Mouse (Mus musculus) heart, embryonic 11.5 days (tissue): ENCODE measurements around the gene Pirt. TPM values are rescaled to one million over a fixed set of nuclear protein-coding genes. Genes with fewer than 3 reads are reported as not detected.

ENCODE experiments used
- ATAC-seq: fragments of 200-750 bp; cut with Nextera tagmentation; replicated peaks from 2 replicates; pipeline ENCODE4 v1.8.0; 2017; ENCODE audit warnings: moderate library complexity; ENCODE audit not compliant: insufficient number of reproducible peaks, low FRiP score, low TSS enrichment
- H3K27ac ChIP-seq: fragments of 300-500 bp; sonication (generic); 2 replicates; pipeline ENCODE4 v1.5.1; 2014; ENCODE audit warnings: mild to moderate bottlenecking, low read depth, low read length
- H3K27me3 ChIP-seq: fragments of 300-500 bp; sonication (generic); 2 replicates; pipeline ENCODE4 v1.6.1; 2014; ENCODE audit warnings: mild to moderate bottlenecking, low read length, mixed read lengths; ENCODE audit not compliant: control insufficient read depth, insufficient read depth
- H3K36me3 ChIP-seq: fragments of 300-500 bp; sonication (generic); 2 replicates; pipeline ENCODE4 v1.6.1; 2014; ENCODE audit warnings: mild to moderate bottlenecking, low read length, moderate library complexity, mixed read lengths; ENCODE audit not compliant: control insufficient read depth, insufficient read depth
- H3K4me1 ChIP-seq: fragments of 300-500 bp; sonication (generic); 2 replicates; pipeline ENCODE4 v1.6.1; 2014; ENCODE audit warnings: low read length; ENCODE audit not compliant: control insufficient read depth, insufficient read depth
- H3K4me2 ChIP-seq: fragments of 300-500 bp; sonication (generic); 2 replicates; pipeline ENCODE4 v1.6.1; 2014; ENCODE audit warnings: mild to moderate bottlenecking, moderate library complexity
- H3K4me3 ChIP-seq: fragments of 300-500 bp; sonication (generic); 2 replicates; pipeline ENCODE4 v1.5.1; 2014; ENCODE audit warnings: low read depth, low read length
- H3K9ac ChIP-seq: fragments of 300-500 bp; sonication (generic); 2 replicates; pipeline ENCODE4 v1.6.1; 2014; ENCODE audit warnings: mild to moderate bottlenecking, low read depth, low read length, moderate library complexity
- H3K9me3 ChIP-seq: fragments of 300-500 bp; sonication (generic); replicated peaks from 2 replicates; pipeline ENCODE4 v1.6.1; 2016; ENCODE audit warnings: low read length; ENCODE audit not compliant: control insufficient read depth
- WGBS: fragments of 180-500 bp; shearing (Covaris S2); extraction: QIAGEN DNeasy Blood & Tissue Kit; methylation state at CpG from one replicate; pipeline ENCODE4 v1.1.7; 2014; ENCODE audit not compliant: insufficient replicate concordance; 5-methylcytosine and 5-hydroxymethylcytosine counted together
- polyA plus RNA-seq: library from polyadenylated mRNA; unstranded; fragments of >200 nt; fragmentation: Nextera tagmentation; extraction: Ambion mirVana; gene quantifications from 2 replicates; pipeline ENCODE4 v1.2.1, GENCODE M21; 2014

Pirt gene
- 10.0 and 10.5 TPM in 2 replicates for polyA plus RNA-seq

- H3K27me3 ChIP-seq, result peaks cover 7% of the 10 kb centered on the region
- no peaks in the 10 kb centered on the region for H3K36me3 ChIP-seq
- H3K4me2 ChIP-seq, result peak within 1 kb of the TSS; percentile 62
- ATAC-seq, result no peak
- peak within 1 kb of the TSS; percentile 87 for H3K27ac ChIP-seq
- peak within 1 kb of the TSS; percentile 69 for H3K9ac ChIP-seq
- peaks cover 24% of the 10 kb centered on the region for H3K4me1 ChIP-seq
- H3K4me3 ChIP-seq, result peak within 1 kb of the TSS; percentile 43
- 21% methylated on average over 10 of the region's 10 CpGs for WGBS
- H3K9me3 ChIP-seq, result no peaks in the 10 kb centered on the region
Measured at GRCm38 (mm10) chr11:66911811-66912210, at the start of gene Pirt. TSS of gene Pirt (plus strand) at chr11:66911981.

- no peaks in the 10 kb centered on the region for H3K4me1 ChIP-seq
- no peak overlapping the region for H3K27ac ChIP-seq
- no peak for ATAC-seq
- H3K9ac ChIP-seq, result no peak overlapping the region
- no peaks in the 10 kb centered on the region for H3K36me3 ChIP-seq
- H3K4me3 ChIP-seq, result no peak overlapping the region
- 4% methylated on average over 5 of the region's 5 CpGs for WGBS
- H3K4me2 ChIP-seq, result no peak overlapping the region
- no peaks in the 10 kb centered on the region for H3K27me3 ChIP-seq
- H3K9me3 ChIP-seq, result no peaks in the 10 kb centered on the region
Measured at GRCm38 (mm10) chr11:66871701-66872100, 40.1 kb upstream of the Pirt start.

- no peak for ATAC-seq
- Histone ChIP-seq H3K9me3 (no peaks in the 10 kb centered on the region), H3K9ac (no peak overlapping the region), H3K4me3 (no peak overlapping the region), H3K36me3 (no peaks in the 10 kb centered on the region), H3K4me1 (no peaks in the 10 kb centered on the region), H3K27ac (no peak overlapping the region), H3K27me3 (no peaks in the 10 kb centered on the region), H3K4me2 (no peak overlapping the region)
- WGBS, result 58% methylated on average over 3 of the region's 3 CpGs
Measured at GRCm38 (mm10) chr11:66872773-66873470, 38.9 kb upstream of the Pirt start.

GRCm38 (mm10) chr11:66881291-66881690 is 30.5 kb upstream of the Pirt start:
- Histone ChIP-seq H3K36me3 (no peaks in the 10 kb centered on the region), H3K4me2 (no peak overlapping the region), H3K27ac (no peak overlapping the region), H3K4me1 (no peaks in the 10 kb centered on the region), H3K9ac (no peak overlapping the region), H3K27me3 (no peaks in the 10 kb centered on the region), H3K4me3 (no peak overlapping the region), H3K9me3 (no peaks in the 10 kb centered on the region)
- 63% methylated on average over 2 of the region's 2 CpGs for WGBS
- no peak for ATAC-seq

- Histone ChIP-seq H3K4me2 (no peak overlapping the region), H3K4me3 (no peak overlapping the region), H3K9ac (no peak overlapping the region), H3K36me3 (no peaks in the 10 kb centered on the region), H3K4me1 (no peaks in the 10 kb centered on the region), H3K9me3 (no peaks in the 10 kb centered on the region), H3K27me3 (no peaks in the 10 kb centered on the region), H3K27ac (no peak overlapping the region)
- ATAC-seq, result no peak
- WGBS, result 73% methylated on average over 7 of the region's 7 CpGs
Measured at GRCm38 (mm10) chr11:66882224-66883040, 29.3 kb upstream of the Pirt start.

GRCm38 (mm10) chr11:66892536-66892935 is 19.2 kb upstream of the Pirt start:
- H3K4me3 ChIP-seq, result no peak overlapping the region
- no peak overlapping the region for H3K4me2 ChIP-seq
- no peaks in the 10 kb centered on the region for H3K4me1 ChIP-seq
- WGBS, result 83% methylated on average over 3 of the region's 3 CpGs
- H3K27ac ChIP-seq, result no peak overlapping the region
- H3K9ac ChIP-seq, result no peak overlapping the region
- H3K9me3 ChIP-seq, result no peaks in the 10 kb centered on the region
- H3K27me3 ChIP-seq, result no peaks in the 10 kb centered on the region
- no peaks in the 10 kb centered on the region for H3K36me3 ChIP-seq
- no peak for ATAC-seq

GRCm38 (mm10) chr11:66898747-66899146 is 13.0 kb upstream of the Pirt start:
- no peaks in the 10 kb centered on the region for H3K27me3 ChIP-seq
- WGBS, result 85% methylated on average over 2 of the region's 2 CpGs
- no peak overlapping the region for H3K4me3 ChIP-seq
- H3K9ac ChIP-seq, result no peak overlapping the region
- H3K4me1 ChIP-seq, result no peaks in the 10 kb centered on the region
- no peak for ATAC-seq
- H3K4me2 ChIP-seq, result no peak overlapping the region
- H3K27ac ChIP-seq, result no peak overlapping the region
- no peaks in the 10 kb centered on the region for H3K36me3 ChIP-seq
- no peaks in the 10 kb centered on the region for H3K9me3 ChIP-seq

GRCm38 (mm10) chr11:66899426-66899825 is 12.4 kb upstream of the Pirt start:
- Histone ChIP-seq H3K4me2 (no peak overlapping the region), H3K27me3 (peaks cover 2% of the 10 kb centered on the region; the same call in 1 of the 2 replicates), H3K36me3 (no peaks in the 10 kb centered on the region), H3K4me1 (no peaks in the 10 kb centered on the region), H3K9me3 (no peaks in the 10 kb centered on the region), H3K27ac (no peak overlapping the region), H3K4me3 (no peak overlapping the region), H3K9ac (no peak overlapping the region)
- WGBS, result 16% methylated on average over 7 of the region's 7 CpGs
- ATAC-seq, result no peak
